Mouse (Mus musculus): ENCODE measurements around the gene Rpl5.

Rpl5 gene

GRCm38 (mm10) chr5:107942941-107943340 lies 42.6 kb downstream of the Rpl5 start:
- no peak for DNase-seq (ENCODE audit: low read depth, low spot score)

DNA sequence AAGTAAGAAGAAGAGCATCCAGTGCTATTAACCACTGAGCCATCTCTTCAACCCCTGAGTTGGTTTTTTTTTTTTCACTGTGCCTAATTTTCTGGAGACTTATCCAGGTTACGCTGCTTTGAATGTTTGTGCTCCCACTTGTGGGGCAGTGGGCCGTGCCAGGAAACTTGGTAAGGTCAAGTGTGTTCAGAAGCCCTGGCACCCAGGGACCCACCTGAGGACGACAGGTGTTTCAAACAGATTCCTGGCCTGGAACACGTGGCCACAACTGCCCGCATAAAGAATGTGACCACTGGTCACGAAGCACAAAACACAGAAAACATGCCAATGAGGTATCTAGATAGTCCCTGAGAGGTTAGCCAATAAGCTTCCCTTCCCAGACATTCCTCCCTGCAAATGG lies 43.2 kb downstream of the Rpl5 start:
- DNase-seq (ENCODE audit: low read depth, low spot score) = no peak

GRCm38 (mm10) chr5:107946475-107946874 lies 46.2 kb downstream of the Rpl5 start:
- no peak for DNase-seq (ENCODE audit: low read depth, low spot score)

DNA sequence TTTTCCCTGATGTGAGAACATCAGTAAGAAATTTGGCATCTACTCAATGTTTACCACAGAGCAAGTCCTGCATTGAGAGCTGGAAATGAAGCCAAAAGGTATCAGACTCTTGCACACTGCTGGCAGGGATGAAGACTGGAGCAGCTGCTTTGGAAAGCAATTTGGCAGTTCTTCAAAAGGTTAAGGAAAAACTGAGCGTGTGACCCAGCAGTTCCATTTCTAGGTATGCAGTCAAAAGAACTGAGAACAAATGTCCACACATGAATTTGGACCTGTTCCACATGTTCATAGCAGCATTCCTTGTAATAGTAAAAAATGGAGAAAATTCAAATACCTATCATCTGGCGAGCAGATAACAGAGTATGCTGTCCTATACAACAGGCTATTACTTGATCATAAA lies 47.2 kb downstream of the Rpl5 start:
- no peak for DNase-seq (ENCODE audit: low read depth, low spot score)

GRCm38 (mm10) chr5:107948899-107949298 lies 48.6 kb downstream of the Rpl5 start:
- no peak for DNase-seq (ENCODE audit: low read depth, low spot score)

- DNase-seq (ENCODE audit: low read depth, low spot score) = no peak
Measured at GRCm38 (mm10) chr5:107949607-107950006, 49.3 kb downstream of the Rpl5 start.

DNA sequence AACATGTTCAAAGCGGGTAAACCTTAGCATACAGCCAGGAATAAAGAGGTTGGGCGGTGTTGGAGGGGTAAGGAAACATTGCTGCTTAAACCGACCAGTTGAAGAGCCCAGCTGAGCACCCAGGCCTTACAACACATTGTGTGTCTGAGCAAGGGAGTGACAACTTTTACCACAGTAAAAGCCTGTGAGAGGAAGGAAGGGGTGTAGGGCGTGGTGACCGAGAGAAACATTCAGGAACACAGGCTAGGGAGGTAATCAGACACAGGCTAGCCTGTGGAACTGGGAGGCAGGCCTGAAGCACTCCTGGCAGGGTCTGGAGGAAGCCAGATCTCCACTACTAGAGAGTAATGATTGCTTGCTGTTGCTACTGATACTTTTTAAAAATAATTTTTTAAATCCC lies 50.3 kb downstream of the Rpl5 start:
- DNase-seq (ENCODE audit: low read depth, low spot score) = no peak
